10 mouse cellular contexts compared by ENCODE assay signal in the genomic region with DNA sequence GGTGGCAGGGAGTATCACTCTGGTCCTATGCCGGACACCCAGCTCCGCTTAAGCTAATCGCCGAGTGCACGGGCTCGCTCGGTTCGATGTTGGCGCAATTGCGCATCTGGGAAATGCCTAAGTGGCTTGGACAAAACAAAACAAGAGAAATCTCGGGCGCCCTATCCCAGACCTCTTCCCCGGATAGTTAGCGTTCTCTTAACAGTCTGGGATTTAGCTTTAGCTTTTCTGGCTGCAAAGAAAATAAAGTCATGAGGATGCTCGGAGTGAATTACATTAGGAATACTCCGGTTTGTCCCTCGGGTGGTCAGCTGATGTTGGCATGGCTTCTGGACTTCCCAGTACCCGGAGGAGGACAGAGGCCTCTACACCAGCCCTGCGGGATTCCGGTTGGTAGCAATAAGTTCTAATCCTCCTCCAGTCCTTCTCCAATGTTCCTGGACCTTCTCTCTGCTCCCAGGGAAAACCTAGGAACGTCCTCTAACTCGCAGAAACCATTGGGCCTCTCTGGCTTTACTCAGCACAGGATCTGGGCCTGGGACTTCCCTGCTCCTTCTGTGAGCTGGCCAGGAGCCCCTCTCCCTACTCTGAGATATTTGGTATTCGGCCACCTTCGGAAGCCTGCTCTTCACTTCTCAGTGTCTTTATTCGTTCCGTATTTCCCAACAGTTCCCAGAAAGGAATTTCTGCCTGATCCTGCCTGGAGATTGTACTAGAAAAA. TPM values are rescaled to one million over a fixed set of nuclear protein-coding genes. Genes with fewer than 3 reads are reported as not detected.
DNase-seq lines count a peak whose midpoint lies in the region; ATAC-seq lines count a peak whose summit lies in the region.
"Had no signal": no experiment of that assay in that cellular context is flagged by ENCODE, and none has a peak within 500 bp of the region (broad histone marks: within the 10 kb centered on the region; RNA-seq: fewer than 3 reads in every experiment).

No protein-coding gene starts in this region.

- no peaks in the 10 kb centered on the region for H3K36me3 ChIP-seq in kidney, embryonic 14.5 days (ENCODE audit: control insufficient read depth, insufficient read depth, low read length)
- no peaks in the 10 kb centered on the region for H3K36me3 ChIP-seq in embryonic facial prominence, embryonic 12.5 days
- H3K36me3 ChIP-seq in hindbrain, embryonic 12.5 days = no peaks in the 10 kb centered on the region
- H3K36me3 ChIP-seq in midbrain, embryonic 15.5 days (replicated peaks) = no peaks in the 10 kb centered on the region

- no peak for ATAC-seq in kidney, embryonic 14.5 days (ENCODE audit: low FRiP score, low TSS enrichment)
- ATAC-seq in embryonic facial prominence, embryonic 12.5 days (ENCODE audit: insufficient number of reproducible peaks, insufficient read depth, low FRiP score, low TSS enrichment) = no peak
- ATAC-seq in hindbrain, embryonic 12.5 days (ENCODE audit: low FRiP score) = no peak
- ATAC-seq in midbrain, embryonic 15.5 days (replicated peaks) = no peak
- no peak for ATAC-seq in granulocyte monocyte progenitor cell, adult 5-6 weeks (replicated peaks; ENCODE audit: poor library complexity, severe bottlenecking)
- ATAC-seq in erythroblast, adult 5-6 weeks (replicated peaks; ENCODE audit: low FRiP score, poor library complexity, severe bottlenecking) = no peak

- H3K27me3 ChIP-seq in kidney, embryonic 14.5 days (ENCODE audit: control insufficient read depth, insufficient read depth, low read length) = peaks cover 98% of the 10 kb centered on the region
- peaks cover 99% of the 10 kb centered on the region for H3K27me3 ChIP-seq in embryonic facial prominence, embryonic 12.5 days
- peaks cover 100% of the 10 kb centered on the region for H3K27me3 ChIP-seq in hindbrain, embryonic 12.5 days
- peaks cover 94% of the 10 kb centered on the region for H3K27me3 ChIP-seq in midbrain, embryonic 15.5 days (replicated peaks)

- no peak overlapping the region for H3K27ac ChIP-seq in kidney, embryonic 14.5 days (ENCODE audit: low read depth, low read length)
- H3K27ac ChIP-seq in embryonic facial prominence, embryonic 12.5 days = no peak overlapping the region
- no peak overlapping the region for H3K27ac ChIP-seq in hindbrain, embryonic 12.5 days
- H3K27ac ChIP-seq in midbrain, embryonic 15.5 days = no peak overlapping the region

- no peaks in the 10 kb centered on the region for H3K4me1 ChIP-seq in kidney, embryonic 14.5 days (ENCODE audit: control insufficient read depth, insufficient read depth, low read length)
- peaks cover 4% of the 10 kb centered on the region; the same call in 1 of the 2 replicates for H3K4me1 ChIP-seq in embryonic facial prominence, embryonic 12.5 days
- H3K4me1 ChIP-seq in hindbrain, embryonic 12.5 days = peaks cover 17% of the 10 kb centered on the region
- H3K4me1 ChIP-seq in midbrain, embryonic 15.5 days = peaks cover 22% of the 10 kb centered on the region

- peak overlapping the region; percentile 18 for H3K4me3 ChIP-seq in kidney, embryonic 14.5 days (ENCODE audit: low read length)
- peak overlapping the region; percentile 23 for H3K4me3 ChIP-seq in embryonic facial prominence, embryonic 12.5 days
- 0 out of 2 replicates have a peak overlapping the region, but pooled peaks have one; percentile 3 for H3K4me3 ChIP-seq in hindbrain, embryonic 12.5 days
- H3K4me3 ChIP-seq in midbrain, embryonic 15.5 days = peak overlapping the region; percentile 21

- under 1% methylated on average over 26 of the region's 26 CpGs for WGBS in kidney, embryonic 14.5 days
- WGBS in embryonic facial prominence, embryonic 12.5 days = 1% methylated on average over 26 of the region's 26 CpGs
- 1% methylated on average over 26 of the region's 26 CpGs for WGBS in hindbrain, embryonic 12.5 days
- 2% methylated on average over 26 of the region's 26 CpGs for WGBS in midbrain, embryonic 15.5 days

- H3K4me2 ChIP-seq in kidney, embryonic 14.5 days (replicated peaks; ENCODE audit: low read depth, low read length) = no peak overlapping the region
- H3K4me2 ChIP-seq in embryonic facial prominence, embryonic 12.5 days (replicated peaks) = peak overlapping the region; percentile 30
- no peak overlapping the region for H3K4me2 ChIP-seq in hindbrain, embryonic 12.5 days (replicated peaks)
- peak overlapping the region; percentile 30 for H3K4me2 ChIP-seq in midbrain, embryonic 15.5 days

- DNase-seq in kidney, adult 11 months = no peak
- DNase-seq in left cerebral cortex, postnatal 4 days = no peak
- DNase-seq: kidney, adult 8-10 months; lung, postnatal 4 days had no signal

- intact Hi-C loops in left cerebral cortex, postnatal 4 days (cut with DNase I) = no loop called here

- no peaks in the 10 kb centered on the region for H3K9me3 ChIP-seq in kidney, embryonic 14.5 days (ENCODE audit: control insufficient read depth, low read length)
- no peaks in the 10 kb centered on the region for H3K9me3 ChIP-seq in embryonic facial prominence, embryonic 12.5 days
- H3K9me3 ChIP-seq in hindbrain, embryonic 12.5 days (replicated peaks) = no peaks in the 10 kb centered on the region
- H3K9me3 ChIP-seq in midbrain, embryonic 15.5 days = no peaks in the 10 kb centered on the region

- H3K9ac ChIP-seq in kidney, embryonic 14.5 days (ENCODE audit: low read depth, low read length) = no peak overlapping the region
- H3K9ac ChIP-seq in embryonic facial prominence, embryonic 12.5 days = no peak overlapping the region
- H3K9ac ChIP-seq in hindbrain, embryonic 12.5 days = no peak overlapping the region
- H3K9ac ChIP-seq in midbrain, embryonic 15.5 days = no peak overlapping the region

RNA-seq across cellular contexts. Expression of a gene that starts 4.9 kb away (rescaled TPM):
- polyA plus RNA-seq in kidney, embryonic 14.5 days (2014; fragmentation: Nextera tagmentation; extraction: Ambion mirVana) = not detected in 2 replicates
- polyA plus RNA-seq in embryonic facial prominence, embryonic 12.5 days (2016; fragmentation: Nextera tagmentation; extraction: Ambion mirVana) = 2.6 and 3.1 TPM in 2 replicates
- polyA plus RNA-seq in hindbrain, embryonic 12.5 days (2016; fragmentation: Nextera tagmentation; extraction: Ambion mirVana) = not detected in 2 replicates
- 0.10 and 0.92 TPM in 2 replicates for polyA plus RNA-seq in midbrain, embryonic 15.5 days (2015; fragmentation: Nextera tagmentation; extraction: Ambion mirVana)
- not detected in 2 replicates for total RNA-seq in granulocyte monocyte progenitor cell, adult 5-6 weeks (2014; fragmentation: Nextera tagmentation)
- total RNA-seq in granulocyte monocyte progenitor cell, adult 5-6 weeks (2017) = not detected in 2 replicates
- total RNA-seq in left cerebral cortex, postnatal 4 days (2021) = not detected
- total RNA-seq in erythroblast, adult 5-6 weeks (2015; ENCODE audit: low replicate concordance) = not detected in 2 replicates
- not detected in 2 replicates for total RNA-seq in erythroblast, adult 5-6 weeks (2017; ENCODE audit: low replicate concordance)

RNA-seq across cellular contexts. Expression of a gene that starts 59.0 kb away (rescaled TPM):
- polyA plus RNA-seq in kidney, embryonic 14.5 days (2014; fragmentation: Nextera tagmentation; extraction: Ambion mirVana) = 50.4 and 55.3 TPM in 2 replicates
- 53.6 and 58.6 TPM in 2 replicates for polyA plus RNA-seq in embryonic facial prominence, embryonic 12.5 days (2016; fragmentation: Nextera tagmentation; extraction: Ambion mirVana)
- polyA plus RNA-seq in hindbrain, embryonic 12.5 days (2016; fragmentation: Nextera tagmentation; extraction: Ambion mirVana) = 48.5 and 49.7 TPM in 2 replicates
- 60.6 and 61.5 TPM in 2 replicates for polyA plus RNA-seq in midbrain, embryonic 15.5 days (2015; fragmentation: Nextera tagmentation; extraction: Ambion mirVana)
- total RNA-seq in granulocyte monocyte progenitor cell, adult 5-6 weeks (2014; fragmentation: Nextera tagmentation) = 23.5 and 51.0 TPM in 2 replicates
- total RNA-seq in granulocyte monocyte progenitor cell, adult 5-6 weeks (2017) = 39.2 and 46.8 TPM in 2 replicates
- 10 to 100 TPM; 39.1 to 42.9 TPM for total RNA-seq in left cerebral cortex, postnatal 4 days (2021)
- 1.2 and 7.1 TPM in 2 replicates for total RNA-seq in erythroblast, adult 5-6 weeks (2015; ENCODE audit: low replicate concordance)
- total RNA-seq in erythroblast, adult 5-6 weeks (2017; ENCODE audit: low replicate concordance) = 6.4 and 8.3 TPM in 2 replicates

Comparison
In these comparisons a context has a peak if more than half of its experiments do, and no peak if none do; other contexts are left out.
1. H3K4me2 ChIP-seq: peak in embryonic facial prominence, embryonic 12.5 days (single experiment) and midbrain, embryonic 15.5 days (single experiment); none in kidney, embryonic 14.5 days (single experiment) and hindbrain, embryonic 12.5 days (single experiment).
2. Peak in every context shown above with its lines, with median percentiles within 50 percentile points of each other: H3K4me3 ChIP-seq.